Comparison of ENCODE assay signal across 21 mouse cellular contexts in genomic region chr11:108753361-108754240, GRCm38 (mm10).
DNase-seq lines count a peak whose midpoint lies in the region; ATAC-seq lines count a peak whose summit lies in the region.
"Had no signal": no experiment of that assay in that cellular context is flagged by ENCODE, and none has a peak within 500 bp of the region (broad histone marks: within the 10 kb centered on the region; RNA-seq: fewer than 3 reads in every experiment).

No protein-coding gene starts in this region.

- H3K9ac ChIP-seq in embryonic facial prominence, embryonic 12.5 days: no peak overlapping the region
- H3K9ac ChIP-seq in kidney, embryonic 16.5 days (replicated peaks; ENCODE audit: low read length): no peak overlapping the region
- H3K9ac ChIP-seq in embryonic facial prominence, embryonic 14.5 days (ENCODE audit: low read depth, low read length): no peak overlapping the region
- H3K9ac ChIP-seq: forebrain, embryonic 12.5 days; hindbrain, embryonic 12.5 days; intestine, embryonic 15.5 days; midbrain, embryonic 13.5 days had no signal

- H3K27ac ChIP-seq in embryonic facial prominence, embryonic 12.5 days: 0 out of 2 replicates have a peak overlapping the region, but pooled peaks have one; percentile 17
- no peak overlapping the region for H3K27ac ChIP-seq in embryonic facial prominence, embryonic 10.5 days (replicated peaks)
- 0 out of 2 replicates have a peak overlapping the region, but pooled peaks have one; percentile 5 for H3K27ac ChIP-seq in kidney, embryonic 16.5 days (ENCODE audit: low read length)
- H3K27ac ChIP-seq in embryonic facial prominence, embryonic 14.5 days (replicated peaks; ENCODE audit: low read depth, low read length): peak overlapping the region; percentile 18; the same call in 1 of the 2 replicates
- H3K27ac ChIP-seq: forebrain, embryonic 12.5 days; hindbrain, embryonic 12.5 days; intestine, embryonic 15.5 days; left cerebral cortex, adult 2 months; midbrain, embryonic 13.5 days had no signal

- no peak for ATAC-seq in embryonic facial prominence, embryonic 12.5 days (ENCODE audit: insufficient number of reproducible peaks, insufficient read depth, low FRiP score, low TSS enrichment)
- ATAC-seq in kidney, embryonic 16.5 days (ENCODE audit: low FRiP score, low TSS enrichment): no peak
- ATAC-seq in embryonic facial prominence, embryonic 14.5 days (ENCODE audit: low read depth): no peak
- ATAC-seq: intestine, embryonic 15.5 days; midbrain, embryonic 13.5 days had no signal

- no peaks in the 10 kb centered on the region for H3K27me3 ChIP-seq in embryonic facial prominence, embryonic 12.5 days
- H3K27me3 ChIP-seq in embryonic facial prominence, embryonic 10.5 days (replicated peaks; ENCODE audit: low read depth, poor library complexity, severe bottlenecking): no peaks in the 10 kb centered on the region
- no peaks in the 10 kb centered on the region for H3K27me3 ChIP-seq in kidney, embryonic 16.5 days (ENCODE audit: insufficient read depth, low read length)
- H3K27me3 ChIP-seq in embryonic facial prominence, embryonic 14.5 days (replicated peaks; ENCODE audit: control insufficient read depth, insufficient read depth, low read length): no peaks in the 10 kb centered on the region
- H3K27me3 ChIP-seq: forebrain, embryonic 12.5 days; hindbrain, embryonic 12.5 days; intestine, embryonic 15.5 days; midbrain, embryonic 13.5 days had no signal

- no peak overlapping the region for H3K4me2 ChIP-seq in embryonic facial prominence, embryonic 12.5 days (replicated peaks)
- H3K4me2 ChIP-seq in kidney, embryonic 16.5 days (replicated peaks; ENCODE audit: low read depth, low read length): no peak overlapping the region
- no peak overlapping the region for H3K4me2 ChIP-seq in embryonic facial prominence, embryonic 14.5 days (ENCODE audit: low read depth, low read length)
- H3K4me2 ChIP-seq: forebrain, embryonic 12.5 days; hindbrain, embryonic 12.5 days; intestine, embryonic 15.5 days; midbrain, embryonic 13.5 days had no signal

- no peak for DNase-seq in embryonic facial prominence, embryonic 10.5 days (ENCODE audit: low spot score)
- no peak for DNase-seq in kidney, postnatal 4 days
- DNase-seq in MN1 (ENCODE audit: low spot score): peak; percentile 11
- peak; percentile 63 for DNase-seq in embryonic facial prominence, embryonic 14.5 days (ENCODE audit: low spot score)
- no peak for DNase-seq in urinary bladder, adult 18-20 months (ENCODE audit: low spot score in 2 of 2)
- DNase-seq in cerebellum, adult 8-10 months: no peak
- DNase-seq: B cell, adult 2 months; cerebellum, adult 9-10 months; heart, postnatal 10 days; liver; lung, adult 2 months; right cerebral cortex, adult 18-20 months; spleen, adult 18-20 months; thymus, adult 2 months had no signal

- 74% methylated on average over 7 of the region's 7 CpGs for WGBS in embryonic facial prominence, embryonic 12.5 days
- 83% methylated on average over 7 of the region's 7 CpGs for WGBS in embryonic facial prominence, embryonic 10.5 days
- WGBS in kidney, embryonic 16.5 days: 75% methylated on average over 7 of the region's 7 CpGs
- 48% methylated on average over 7 of the region's 7 CpGs for WGBS in embryonic facial prominence, embryonic 14.5 days

- peaks cover 33% of the 10 kb centered on the region for H3K4me1 ChIP-seq in embryonic facial prominence, embryonic 12.5 days
- peaks cover 17% of the 10 kb centered on the region for H3K4me1 ChIP-seq in embryonic facial prominence, embryonic 10.5 days
- H3K4me1 ChIP-seq in kidney, embryonic 16.5 days (ENCODE audit: insufficient read depth, low read length): peaks cover 10% of the 10 kb centered on the region; the same call in 1 of the 2 replicates
- H3K4me1 ChIP-seq in embryonic facial prominence, embryonic 14.5 days (ENCODE audit: control insufficient read depth, insufficient read depth, low read length): peaks cover 39% of the 10 kb centered on the region

- H3K36me3 ChIP-seq in embryonic facial prominence, embryonic 12.5 days: no peaks in the 10 kb centered on the region
- no peaks in the 10 kb centered on the region for H3K36me3 ChIP-seq in embryonic facial prominence, embryonic 10.5 days (replicated peaks)
- no peaks in the 10 kb centered on the region for H3K36me3 ChIP-seq in kidney, embryonic 16.5 days (ENCODE audit: insufficient read depth, low read length)
- H3K36me3 ChIP-seq in embryonic facial prominence, embryonic 14.5 days (ENCODE audit: control insufficient read depth, insufficient read depth, low read length): no peaks in the 10 kb centered on the region
- H3K36me3 ChIP-seq: forebrain, embryonic 12.5 days; hindbrain, embryonic 12.5 days; intestine, embryonic 15.5 days; midbrain, embryonic 13.5 days had no signal

- no peaks in the 10 kb centered on the region for H3K9me3 ChIP-seq in embryonic facial prominence, embryonic 12.5 days
- H3K9me3 ChIP-seq in embryonic facial prominence, embryonic 10.5 days: no peaks in the 10 kb centered on the region
- no peaks in the 10 kb centered on the region for H3K9me3 ChIP-seq in kidney, embryonic 16.5 days (ENCODE audit: low read length)
- no peaks in the 10 kb centered on the region for H3K9me3 ChIP-seq in embryonic facial prominence, embryonic 14.5 days (ENCODE audit: control insufficient read depth, low read length)
- H3K9me3 ChIP-seq: forebrain, embryonic 12.5 days; hindbrain, embryonic 12.5 days; intestine, embryonic 15.5 days; midbrain, embryonic 13.5 days had no signal

- no peak overlapping the region for H3K4me3 ChIP-seq in embryonic facial prominence, embryonic 12.5 days
- H3K4me3 ChIP-seq in embryonic facial prominence, embryonic 10.5 days: no peak overlapping the region
- H3K4me3 ChIP-seq in kidney, embryonic 16.5 days (ENCODE audit: low read length): no peak overlapping the region
- no peak overlapping the region for H3K4me3 ChIP-seq in embryonic facial prominence, embryonic 14.5 days (ENCODE audit: low read depth, low read length)
- H3K4me3 ChIP-seq: forebrain, embryonic 12.5 days; hindbrain, embryonic 12.5 days; intestine, embryonic 15.5 days; left cerebral cortex, adult 2 months; midbrain, embryonic 13.5 days had no signal

Comparison
In these comparisons a context has a peak if more than half of its experiments do, and no peak if none do; other contexts are left out.
1. DNase-seq: peak in MN1 (single experiment) and embryonic facial prominence, embryonic 14.5 days (single experiment); none in embryonic facial prominence, embryonic 10.5 days (single experiment), kidney, postnatal 4 days (0 of 2), urinary bladder, adult 18-20 months (0 of 2) and cerebellum, adult 8-10 months (single experiment).